Mouse (Mus musculus): Measurements from ENCODE around the gene Sapcd1. TPM values are rescaled to one million over a fixed set of nuclear protein-coding genes. Genes with fewer than 3 reads are reported as not detected.
A peak's percentile ranks its signal among the peaks of the same experiment; 100 is the strongest.

The Sapcd1 gene
- polyA plus RNA-seq, 1 experiment from 2014 or later: 6.2 TPM

DNA sequence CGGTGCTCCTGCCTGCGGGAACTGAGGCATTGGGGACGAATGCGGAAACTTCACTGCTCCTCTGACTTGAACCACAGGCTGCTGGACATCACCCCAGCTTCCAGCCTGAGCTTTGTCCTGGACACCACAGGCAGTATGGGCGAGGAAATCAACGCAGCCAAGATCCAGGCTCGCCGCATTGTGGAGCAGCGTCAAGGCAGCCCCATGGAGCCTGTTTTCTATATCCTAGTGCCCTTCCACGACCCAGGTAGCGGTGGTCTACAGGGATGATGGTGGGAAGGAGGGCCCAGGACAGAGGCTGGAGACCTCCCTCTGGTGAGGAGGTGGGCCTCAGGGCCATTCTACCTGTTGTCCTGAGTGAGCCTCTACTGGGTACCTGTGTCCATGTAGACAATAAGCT is 7.9 kb downstream of the Sapcd1 start:
- DNase-seq (ENCODE audit: low spot score) (no peak), ATAC-seq (no peak)
- H3K27ac ChIP-seq (ENCODE audit: low read depth, low read length): no peak overlapping the region
- H3K9ac ChIP-seq (ENCODE audit: low read length): no peak overlapping the region
- 73% methylated on average over 11 of the region's 11 CpGs for WGBS
- H3K36me3 ChIP-seq (ENCODE audit: control insufficient read depth, insufficient read depth, low read length): peaks cover 25% of the 10 kb centered on the region
- no peak overlapping the region for H3K4me3 ChIP-seq (ENCODE audit: low read depth, low read length)
- H3K4me2 ChIP-seq (ENCODE audit: low read length): no peak overlapping the region
- H3K4me1 ChIP-seq (ENCODE audit: control insufficient read depth, insufficient read depth, low read length): peaks cover 4% of the 10 kb centered on the region; the same call in 1 of the 2 replicates
- H3K27me3 ChIP-seq (replicated peaks; ENCODE audit: control insufficient read depth, insufficient read depth, low read length): no peaks in the 10 kb centered on the region
- H3K9me3 ChIP-seq (replicated peaks; ENCODE audit: control insufficient read depth, low read length): no peaks in the 10 kb centered on the region

DNA sequence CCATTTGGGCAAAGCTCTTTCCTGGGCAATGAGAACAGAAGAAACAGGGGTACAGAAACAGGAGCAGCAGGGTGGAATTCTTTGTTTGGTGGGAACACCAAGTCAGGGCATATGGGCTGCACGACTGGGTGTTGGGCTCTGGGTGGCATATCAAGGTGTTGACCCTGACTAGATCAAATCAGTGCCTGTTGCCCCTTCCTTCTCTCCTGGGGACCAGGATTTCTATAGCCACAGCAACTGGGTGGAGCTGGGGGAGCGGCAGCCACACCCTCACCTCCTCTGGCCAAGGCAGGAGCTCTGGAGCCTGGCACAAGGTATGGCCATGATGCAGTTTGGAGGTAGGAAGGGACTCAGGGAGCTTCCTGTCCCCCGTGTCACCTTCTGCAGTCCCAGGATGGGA is 9.6 kb downstream of the Sapcd1 start:
- H3K4me2 ChIP-seq (ENCODE audit: low read length): no peak overlapping the region
- H3K9ac ChIP-seq (ENCODE audit: low read length): no peak overlapping the region
- H3K27me3 ChIP-seq (replicated peaks; ENCODE audit: control insufficient read depth, insufficient read depth, low read length): no peaks in the 10 kb centered on the region
- no peak overlapping the region for H3K27ac ChIP-seq (ENCODE audit: low read depth, low read length)
- DNase-seq (ENCODE audit: low spot score) (no peak), ATAC-seq (no peak)
- peaks cover 42% of the 10 kb centered on the region for H3K36me3 ChIP-seq (ENCODE audit: control insufficient read depth, insufficient read depth, low read length)
- no peaks in the 10 kb centered on the region for H3K9me3 ChIP-seq (replicated peaks; ENCODE audit: control insufficient read depth, low read length)
- peaks cover 4% of the 10 kb centered on the region; the same call in 1 of the 2 replicates for H3K4me1 ChIP-seq (ENCODE audit: control insufficient read depth, insufficient read depth, low read length)
- 82% methylated on average over 3 of the region's 3 CpGs for WGBS
- H3K4me3 ChIP-seq (ENCODE audit: low read depth, low read length): no peak overlapping the region

DNA sequence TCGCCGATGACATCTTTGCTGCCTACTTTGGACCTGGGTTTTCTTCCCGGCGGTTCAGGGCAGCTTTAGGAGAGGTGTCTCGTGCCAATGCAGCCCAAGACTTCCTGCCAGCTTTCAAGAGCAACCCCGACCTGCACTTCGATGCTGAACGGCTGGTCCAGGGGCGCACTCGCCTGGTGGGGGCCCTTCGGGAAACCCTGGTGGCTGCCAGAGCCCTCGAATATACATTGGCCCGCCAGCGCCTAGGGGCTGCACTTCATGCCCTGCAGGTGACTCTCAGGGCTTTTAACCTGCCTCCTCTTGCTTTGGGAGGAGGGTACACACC is 10.1 kb downstream of the Sapcd1 start:
- peaks cover 47% of the 10 kb centered on the region for H3K36me3 ChIP-seq (ENCODE audit: control insufficient read depth, insufficient read depth, low read length)
- H3K9me3 ChIP-seq (replicated peaks; ENCODE audit: control insufficient read depth, low read length): no peaks in the 10 kb centered on the region
- peaks cover 4% of the 10 kb centered on the region; the same call in 1 of the 2 replicates for H3K4me1 ChIP-seq (ENCODE audit: control insufficient read depth, insufficient read depth, low read length)
- H3K27me3 ChIP-seq (replicated peaks; ENCODE audit: control insufficient read depth, insufficient read depth, low read length): no peaks in the 10 kb centered on the region
- no peak overlapping the region for H3K27ac ChIP-seq (ENCODE audit: low read depth, low read length)
- H3K9ac ChIP-seq (ENCODE audit: low read length): no peak overlapping the region
- DNase-seq (ENCODE audit: low spot score): no peak
- no peak for ATAC-seq
- H3K4me3 ChIP-seq (ENCODE audit: low read depth, low read length): no peak overlapping the region
- WGBS: 76% methylated on average over 14 of the region's 14 CpGs
- H3K4me2 ChIP-seq (ENCODE audit: low read length): no peak overlapping the region

DNA sequence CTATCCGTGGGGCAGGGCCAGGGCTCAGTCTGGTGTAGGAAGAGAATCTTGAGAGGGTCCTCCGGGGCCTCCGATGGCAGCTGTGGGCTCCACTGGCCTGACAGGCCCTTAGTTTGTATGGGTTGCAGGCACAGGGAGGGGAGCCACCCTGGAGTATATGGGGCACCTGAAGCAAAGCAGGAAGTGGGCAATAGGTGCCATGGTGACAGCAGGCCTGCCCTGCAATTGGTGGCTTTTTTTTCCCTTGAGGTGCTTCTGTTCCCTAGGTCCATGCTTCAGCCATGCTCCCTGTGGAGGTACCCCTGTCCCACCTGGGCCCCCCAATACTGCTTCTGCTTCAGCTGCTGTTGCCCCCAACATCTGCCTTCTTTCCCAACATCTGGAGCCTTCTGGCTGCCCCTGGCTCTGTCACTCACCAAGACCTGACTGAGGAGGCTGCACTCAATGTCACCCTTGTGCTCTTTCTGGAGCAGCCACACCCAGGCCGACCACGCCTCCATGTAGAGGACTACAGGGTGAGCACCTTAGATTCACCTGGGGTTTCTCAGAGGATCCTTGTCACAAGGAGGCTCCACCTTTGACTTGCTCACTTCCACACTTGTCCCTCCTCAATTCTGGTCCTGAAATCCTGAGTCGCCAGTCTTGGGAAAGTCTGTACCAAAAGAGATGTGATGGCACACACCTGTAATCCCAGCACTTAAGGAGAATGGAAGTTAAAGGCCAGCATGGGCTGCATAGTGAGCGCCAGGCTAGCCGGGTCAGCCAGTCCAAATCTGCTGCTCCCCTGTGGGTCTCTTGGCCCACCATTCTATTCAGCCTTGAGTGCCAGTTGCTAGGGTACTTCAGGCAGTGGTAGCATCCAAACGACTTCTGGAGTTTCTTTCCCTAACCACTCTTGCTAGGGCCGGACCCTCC is 10.8 kb downstream of the Sapcd1 start:
- Histone ChIP-seq H3K4me3 (ENCODE audit: low read depth, low read length) (no peak overlapping the region), H3K9ac (ENCODE audit: low read length) (no peak overlapping the region), H3K27ac (ENCODE audit: low read depth, low read length) (0 out of 2 replicates have a peak overlapping the region, but pooled peaks have one; percentile 14), H3K9me3 (replicated peaks; ENCODE audit: control insufficient read depth, low read length) (no peaks in the 10 kb centered on the region), H3K36me3 (ENCODE audit: control insufficient read depth, insufficient read depth, low read length) (peaks cover 53% of the 10 kb centered on the region), H3K4me1 (ENCODE audit: control insufficient read depth, insufficient read depth, low read length) (peaks cover 4% of the 10 kb centered on the region; the same call in 1 of the 2 replicates), H3K27me3 (replicated peaks; ENCODE audit: control insufficient read depth, insufficient read depth, low read length) (no peaks in the 10 kb centered on the region), H3K4me2 (ENCODE audit: low read length) (no peak overlapping the region)
- no peak; the same call in 1 of the 2 replicates for ATAC-seq
- 80% methylated on average over 10 of the region's 10 CpGs for WGBS
- DNase-seq (ENCODE audit: low spot score): no peak

DNA sequence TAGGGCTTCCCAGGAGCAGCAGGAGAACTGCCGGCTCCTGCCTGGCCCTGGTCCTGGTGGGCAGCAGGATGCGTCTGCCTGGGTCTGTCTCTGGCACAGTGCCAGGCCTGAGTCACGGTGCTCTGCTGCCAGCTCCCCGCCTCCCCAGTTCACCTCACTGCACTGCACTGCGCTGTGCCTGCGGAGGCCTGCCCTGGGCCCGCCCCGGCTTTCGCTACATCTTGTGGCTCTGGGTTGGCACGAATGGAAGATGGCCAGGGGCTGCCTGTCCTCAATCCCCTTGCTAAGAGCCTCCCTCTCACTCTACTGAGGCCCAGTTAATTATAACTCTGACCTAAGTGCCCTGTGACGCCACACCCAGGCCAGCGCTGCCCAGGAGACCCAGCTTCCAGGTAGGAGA is 11.4 kb downstream of the Sapcd1 start, which contains the start of gene Vwa7:
Vwa7 (plus strand) TSS at position 204 of the 400 bp plus-strand sequence.
- Histone ChIP-seq H3K27ac (ENCODE audit: low read depth, low read length) (0 out of 2 replicates have a peak within 1 kb of the TSS, but pooled peaks have one; percentile 14), H3K4me2 (ENCODE audit: low read length) (no peak within 1 kb of the TSS), H3K9me3 (replicated peaks; ENCODE audit: control insufficient read depth, low read length) (no peaks in the 10 kb centered on the region), H3K4me3 (ENCODE audit: low read depth, low read length) (no peak within 1 kb of the TSS), H3K9ac (ENCODE audit: low read length) (no peak within 1 kb of the TSS), H3K27me3 (replicated peaks; ENCODE audit: control insufficient read depth, insufficient read depth, low read length) (no peaks in the 10 kb centered on the region), H3K4me1 (ENCODE audit: control insufficient read depth, insufficient read depth, low read length) (peaks cover 1% of the 10 kb centered on the region; the same call in 1 of the 2 replicates), H3K36me3 (ENCODE audit: control insufficient read depth, insufficient read depth, low read length) (peaks cover 60% of the 10 kb centered on the region)
- WGBS: 38% methylated on average over 12 of the region's 12 CpGs
- DNase-seq (ENCODE audit: low spot score) (peak; percentile 61), ATAC-seq (peak; percentile 61)

DNA sequence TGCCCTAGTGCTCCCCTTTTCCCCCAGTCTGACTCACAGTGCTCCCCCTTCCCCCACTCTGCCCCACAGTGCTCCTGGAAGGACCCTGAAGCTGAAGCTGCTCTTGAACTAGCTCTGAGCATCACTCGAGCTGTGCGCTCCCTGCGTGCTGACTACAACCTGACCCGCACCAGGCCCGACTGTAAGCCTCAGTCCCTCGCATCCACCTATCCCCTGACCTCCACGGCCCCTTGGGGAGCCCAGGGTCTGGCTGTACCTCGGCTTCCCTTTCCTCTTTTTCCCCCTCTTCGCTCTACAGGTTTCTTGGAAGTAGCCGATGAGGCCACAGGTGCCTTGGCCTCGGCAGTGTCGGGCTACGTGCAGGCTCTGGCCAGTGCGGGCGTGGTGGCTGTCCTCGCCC is 12.5 kb downstream of the Sapcd1 start:
- no peaks in the 10 kb centered on the region for H3K9me3 ChIP-seq (replicated peaks; ENCODE audit: control insufficient read depth, low read length)
- H3K4me3 ChIP-seq (ENCODE audit: low read depth, low read length): no peak overlapping the region
- 90% methylated on average over 16 of the region's 16 CpGs for WGBS
- H3K4me2 ChIP-seq (ENCODE audit: low read length): no peak overlapping the region
- H3K9ac ChIP-seq (ENCODE audit: low read length): no peak overlapping the region
- DNase-seq (ENCODE audit: low spot score): no peak
- H3K4me1 ChIP-seq (ENCODE audit: control insufficient read depth, insufficient read depth, low read length): no peaks in the 10 kb centered on the region
- no peaks in the 10 kb centered on the region for H3K27me3 ChIP-seq (replicated peaks; ENCODE audit: control insufficient read depth, insufficient read depth, low read length)
- ATAC-seq: no peak
- H3K36me3 ChIP-seq (ENCODE audit: control insufficient read depth, insufficient read depth, low read length): peaks cover 71% of the 10 kb centered on the region
- H3K27ac ChIP-seq (ENCODE audit: low read depth, low read length): no peak overlapping the region

DNA sequence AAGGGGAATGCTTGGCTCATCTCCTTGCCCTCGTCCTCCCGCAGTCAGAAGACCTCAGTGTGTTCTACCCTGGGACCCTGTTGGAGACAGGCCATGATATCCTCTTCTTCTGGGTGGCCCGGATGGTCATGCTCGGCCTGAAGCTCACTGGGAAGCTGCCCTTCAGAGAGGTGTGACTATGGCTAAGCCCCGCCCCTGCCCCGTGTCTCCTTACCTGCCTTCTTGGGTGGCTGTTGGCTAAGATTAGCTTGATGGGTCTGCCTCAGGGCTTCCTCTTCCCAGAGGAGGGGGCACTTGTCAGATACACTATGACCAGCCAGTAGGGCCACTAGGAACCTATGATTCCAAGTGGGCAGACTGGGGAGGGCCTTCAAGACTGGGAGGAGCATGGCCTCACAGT is 14.6 kb downstream of the Sapcd1 start:
- no peaks in the 10 kb centered on the region for H3K4me1 ChIP-seq (ENCODE audit: control insufficient read depth, insufficient read depth, low read length)
- H3K36me3 ChIP-seq (ENCODE audit: control insufficient read depth, insufficient read depth, low read length): peaks cover 90% of the 10 kb centered on the region
- H3K4me3 ChIP-seq (ENCODE audit: low read depth, low read length): no peak overlapping the region
- H3K9ac ChIP-seq (ENCODE audit: low read length): no peak overlapping the region
- H3K27me3 ChIP-seq (replicated peaks; ENCODE audit: control insufficient read depth, insufficient read depth, low read length): no peaks in the 10 kb centered on the region
- no peak for DNase-seq (ENCODE audit: low spot score)
- no peak overlapping the region for H3K4me2 ChIP-seq (ENCODE audit: low read length)
- 87% methylated on average over 6 of the region's 6 CpGs for WGBS
- H3K9me3 ChIP-seq (replicated peaks; ENCODE audit: control insufficient read depth, low read length): no peaks in the 10 kb centered on the region
- no peak for ATAC-seq
- no peak overlapping the region for H3K27ac ChIP-seq (ENCODE audit: low read depth, low read length)

DNA sequence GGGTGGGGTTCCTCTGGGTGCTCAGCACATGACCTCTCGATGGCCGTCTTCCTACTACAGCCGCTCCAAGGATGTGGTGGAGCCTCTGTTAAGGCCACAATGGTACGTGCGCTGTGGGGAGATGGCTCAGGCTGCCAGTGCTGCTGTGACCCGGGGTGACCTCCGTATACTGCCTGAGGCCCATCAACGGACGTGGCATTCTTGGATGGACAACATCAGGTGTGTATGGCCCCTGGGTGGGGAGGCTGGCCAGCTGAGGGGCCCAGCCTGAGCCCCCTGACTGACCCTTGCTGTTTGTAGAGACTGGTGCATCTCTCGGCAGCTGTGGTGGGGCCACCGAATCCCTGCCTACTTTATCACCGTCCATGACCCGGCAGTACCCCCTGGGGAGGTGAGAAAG is 15.4 kb downstream of the Sapcd1 start:
- no peaks in the 10 kb centered on the region for H3K27me3 ChIP-seq (replicated peaks; ENCODE audit: control insufficient read depth, insufficient read depth, low read length)
- H3K27ac ChIP-seq (ENCODE audit: low read depth, low read length): no peak overlapping the region
- H3K9me3 ChIP-seq (replicated peaks; ENCODE audit: control insufficient read depth, low read length): no peaks in the 10 kb centered on the region
- H3K9ac ChIP-seq (ENCODE audit: low read length): no peak overlapping the region
- ATAC-seq (no peak), DNase-seq (ENCODE audit: low spot score) (no peak)
- H3K36me3 ChIP-seq (ENCODE audit: control insufficient read depth, insufficient read depth, low read length): peaks cover 97% of the 10 kb centered on the region
- WGBS: 95% methylated on average over 13 of the region's 13 CpGs
- no peaks in the 10 kb centered on the region for H3K4me1 ChIP-seq (ENCODE audit: control insufficient read depth, insufficient read depth, low read length)
- no peak overlapping the region for H3K4me3 ChIP-seq (ENCODE audit: low read depth, low read length)
- no peak overlapping the region for H3K4me2 ChIP-seq (ENCODE audit: low read length)

DNA sequence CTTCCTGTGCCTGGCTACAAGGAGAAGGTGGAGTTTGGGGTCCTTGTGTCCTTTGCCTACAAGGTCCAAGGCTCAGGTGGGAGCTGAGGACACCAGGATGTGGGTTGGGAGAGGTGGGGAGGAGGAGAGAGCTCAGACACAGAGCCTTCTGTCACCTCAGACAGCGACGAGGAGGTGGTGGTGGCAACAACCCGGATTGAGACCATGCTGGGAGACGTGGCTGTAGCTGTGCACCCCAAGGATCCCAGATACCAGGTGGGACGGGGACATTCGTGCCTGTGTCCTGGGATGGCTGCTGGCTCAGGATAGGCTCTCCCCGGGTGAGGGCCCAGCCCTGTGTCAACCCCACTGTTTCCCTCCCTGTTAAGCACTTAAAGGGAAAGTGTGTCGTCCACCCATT is 16.4 kb downstream of the Sapcd1 start:
- Histone ChIP-seq H3K4me2 (ENCODE audit: low read length) (no peak overlapping the region), H3K27me3 (replicated peaks; ENCODE audit: control insufficient read depth, insufficient read depth, low read length) (no peaks in the 10 kb centered on the region), H3K9ac (ENCODE audit: low read length) (no peak overlapping the region), H3K36me3 (ENCODE audit: control insufficient read depth, insufficient read depth, low read length) (peaks cover 95% of the 10 kb centered on the region), H3K9me3 (replicated peaks; ENCODE audit: control insufficient read depth, low read length) (no peaks in the 10 kb centered on the region), H3K4me3 (ENCODE audit: low read depth, low read length) (no peak overlapping the region), H3K4me1 (ENCODE audit: control insufficient read depth, insufficient read depth, low read length) (no peaks in the 10 kb centered on the region), H3K27ac (ENCODE audit: low read depth, low read length) (no peak overlapping the region)
- ATAC-seq (no peak), DNase-seq (ENCODE audit: low spot score) (no peak)
- WGBS: 91% methylated on average over 8 of the region's 8 CpGs
